Mouse (Mus musculus): ENCODE data around the gene 1700088E04Rik.
A peak's percentile ranks its signal among the peaks of the same experiment; 100 is the strongest.

DNA sequence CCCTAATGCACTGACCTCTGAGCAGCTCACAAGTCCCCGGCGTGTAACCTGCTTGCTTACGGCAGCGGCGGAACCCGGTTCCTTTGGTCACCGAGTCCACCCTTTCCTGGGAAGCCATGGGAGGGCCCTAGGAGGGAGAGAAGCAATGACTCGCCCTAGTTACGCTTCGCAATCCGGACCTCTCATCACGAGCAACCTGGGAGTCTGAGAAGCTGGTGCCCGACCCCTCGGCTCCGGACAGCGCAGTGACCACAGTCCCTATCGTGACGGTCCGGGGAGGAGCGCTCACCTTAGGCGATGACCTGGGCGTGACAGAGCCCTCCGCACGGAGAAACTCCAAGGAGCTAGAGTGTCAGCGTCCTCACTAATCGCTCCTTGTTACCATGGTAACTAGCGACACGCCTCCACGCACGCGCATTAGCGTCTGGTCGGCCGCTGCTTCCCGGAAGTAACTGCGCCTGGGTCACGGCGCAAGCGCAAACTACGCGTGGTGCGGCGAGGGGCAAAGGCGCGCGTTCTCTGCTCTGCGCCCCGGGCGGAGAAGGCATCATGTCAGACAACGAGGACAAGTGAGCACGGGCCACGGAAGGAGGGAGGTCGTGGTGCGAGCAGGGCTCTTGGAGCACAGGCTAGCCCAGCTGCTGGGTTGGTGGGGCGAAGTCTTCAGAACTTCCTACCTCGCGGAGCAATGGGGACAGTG is at the start of gene 1700088E04Rik, which contains the start of gene Polr2f:
- TF ChIP-seq CTCF (IDR thresholded peaks at IDR 0.05; ENCODE audit: low read depth) (peak; percentile 23; the same call in 1 of the 2 replicates), EP300 (IDR thresholded peaks at IDR 0.05; ENCODE audit: low read depth) (no peak)
